Mouse (Mus musculus): ENCODE measurements around the gene Rasal3.

Rasal3 gene

GRCm38 (mm10) chr17:32355031-32355430 lies 48.4 kb downstream of the Rasal3 start:
- no peak for DNase-seq (ENCODE audit: low read depth, low spot score)

- DNase-seq (ENCODE audit: low read depth, low spot score): no peak
These were observed 49.2 kb downstream of the Rasal3 start for GRCm38 (mm10) chr17:32354211-32354610.

GRCm38 (mm10) chr17:32353696-32354095 lies 49.7 kb downstream of the Rasal3 start:
- DNase-seq (ENCODE audit: low read depth, low spot score): no peak

- DNase-seq (ENCODE audit: low read depth, low spot score): no peak
These were observed 51.7 kb downstream of the Rasal3 start for GRCm38 (mm10) chr17:32351726-32352125.

GRCm38 (mm10) chr17:32351269-32351668 lies 52.1 kb downstream of the Rasal3 start:
- no peak for DNase-seq (ENCODE audit: low read depth, low spot score)

GRCm38 (mm10) chr17:32350382-32350983 lies 52.9 kb downstream of the Rasal3 start, which contains the start of gene Akap8l:
Akap8l (minus strand) TSS chr17:32350607.
- peak; percentile 96 for DNase-seq (ENCODE audit: low read depth, low spot score)

- DNase-seq (ENCODE audit: low read depth, low spot score): no peak
These were observed 53.5 kb downstream of the Rasal3 start for GRCm38 (mm10) chr17:32349851-32350381.

- no peak for DNase-seq (ENCODE audit: low read depth, low spot score)
These were observed 54.2 kb downstream of the Rasal3 start for GRCm38 (mm10) chr17:32349037-32349732.

- no peak for DNase-seq (ENCODE audit: low read depth, low spot score)
These were observed 55.0 kb downstream of the Rasal3 start for GRCm38 (mm10) chr17:32348406-32348805.

GRCm38 (mm10) chr17:32341102-32341501 lies 62.3 kb downstream of the Rasal3 start:
- no peak for DNase-seq (ENCODE audit: low read depth, low spot score)

All from retina, adult 2 months (tissue).